Mouse (Mus musculus) naive thymus-derived CD4-positive, alpha-beta T cell, adult 2 months (primary cell): Measurements from ENCODE around the gene Dcakd.

Source experiments
- DNase-seq: peaks from one replicate; pipeline ENCODE4 v3.0.0-alpha.2; 2011; ENCODE audit warnings: low read depth

Gene Dcakd

DNA sequence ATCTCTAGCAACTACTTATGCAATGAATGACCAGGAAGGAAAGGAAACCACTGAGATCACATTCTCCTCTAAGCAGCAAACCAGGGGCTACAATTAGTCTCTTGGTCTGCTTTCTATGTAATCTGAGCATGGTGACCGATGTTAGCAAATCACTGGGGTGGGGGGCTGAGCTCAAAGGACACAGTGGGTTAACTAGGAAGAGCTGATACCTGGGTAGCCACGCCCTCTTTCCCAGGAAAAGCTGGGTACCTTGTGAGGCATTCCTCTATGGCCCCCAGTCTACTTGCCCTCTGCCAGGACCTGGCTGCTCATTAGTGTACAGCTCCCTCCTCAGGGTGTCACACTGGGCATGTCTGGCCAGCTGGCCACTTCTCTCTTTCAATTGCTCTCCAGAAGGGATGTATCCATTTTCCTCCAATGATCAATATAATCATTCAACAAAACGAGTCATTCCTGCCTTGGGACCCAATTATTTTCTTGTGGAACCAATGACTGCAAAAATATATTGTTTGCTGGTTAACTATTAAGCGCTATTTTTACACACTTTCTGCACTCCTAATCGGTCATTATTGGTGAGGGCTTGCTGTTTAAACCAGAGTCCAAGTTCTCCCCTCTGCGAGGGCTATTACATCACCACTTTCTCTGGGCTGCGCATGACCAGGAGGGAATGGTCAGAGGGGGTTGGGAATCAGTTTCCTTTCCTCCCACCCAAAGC is 21.7 kb downstream of the Dcakd start:
- no peak for DNase-seq

DNA sequence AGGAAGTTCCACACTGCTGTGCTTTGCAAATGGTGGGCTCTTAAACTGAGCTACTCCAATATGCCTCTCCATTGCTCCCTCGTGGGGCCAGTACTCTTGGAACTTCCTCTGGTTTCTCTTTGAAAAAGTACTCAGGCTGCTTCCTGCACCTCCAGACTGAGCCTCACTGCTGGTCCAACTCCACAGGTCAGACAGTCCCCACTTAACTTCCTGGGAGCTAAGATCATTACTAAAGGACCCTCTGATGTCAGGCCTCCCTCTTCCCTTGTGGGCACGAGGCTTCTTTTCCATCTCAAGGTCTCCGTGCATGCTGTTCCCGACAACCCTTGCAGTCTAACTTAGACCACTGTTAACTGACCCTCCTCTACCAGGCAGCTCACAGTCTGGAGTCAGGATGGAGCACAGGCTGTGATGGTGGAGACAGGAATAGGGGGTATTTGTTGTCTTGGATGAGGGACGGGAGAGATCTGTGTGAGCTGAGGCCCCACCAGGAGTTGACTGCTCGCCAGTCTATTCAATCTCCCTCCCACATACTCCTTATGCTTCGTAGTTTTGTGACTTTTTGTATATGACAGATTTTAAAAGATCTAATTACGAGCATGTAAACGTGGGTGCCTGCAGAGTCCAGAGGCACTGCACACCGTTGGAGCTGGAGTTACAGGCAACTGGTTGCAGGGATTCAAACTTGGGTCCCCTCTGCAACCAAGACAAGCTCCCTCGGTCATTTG is 22.7 kb downstream of the Dcakd start:
- DNase-seq, result no peak

GRCm38 (mm10) chr11:103004852-103005251 is 23.3 kb downstream of the Dcakd start:
- no peak for DNase-seq

GRCm38 (mm10) chr11:103003210-103003609 is 24.9 kb downstream of the Dcakd start:
- no peak for DNase-seq

- DNase-seq, result no peak
These were observed 27.1 kb downstream of the Dcakd start for GRCm38 (mm10) chr11:103001063-103001462.

DNA sequence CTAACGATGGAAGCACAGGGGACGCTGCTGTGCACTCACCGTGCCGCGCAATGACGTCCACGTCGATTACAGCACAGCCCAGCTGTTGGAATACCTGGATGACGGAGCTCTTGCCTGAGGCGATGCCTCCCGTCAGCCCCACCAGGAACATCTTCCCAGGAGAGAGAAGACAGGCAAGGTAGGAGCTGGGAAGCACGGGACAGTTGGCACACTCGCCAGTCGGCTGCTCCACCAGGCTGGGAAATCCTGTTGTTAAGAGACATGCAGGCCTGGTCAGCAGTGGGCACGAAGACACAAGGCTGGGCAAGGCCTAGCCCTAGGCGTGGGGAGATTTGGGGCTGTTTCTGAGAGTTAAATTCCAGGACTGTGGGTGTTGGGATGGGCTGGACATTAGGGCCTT is 28.0 kb downstream of the Dcakd start:
- no peak for DNase-seq

- DNase-seq, result no peak
These were observed 28.7 kb downstream of the Dcakd start for GRCm38 (mm10) chr11:102999317-102999970.

- DNase-seq, result no peak
These were observed 29.4 kb downstream of the Dcakd start for GRCm38 (mm10) chr11:102998577-102999316.

GRCm38 (mm10) chr11:102998254-102998576 is 29.9 kb downstream of the Dcakd start:
- DNase-seq, result no peak

DNA sequence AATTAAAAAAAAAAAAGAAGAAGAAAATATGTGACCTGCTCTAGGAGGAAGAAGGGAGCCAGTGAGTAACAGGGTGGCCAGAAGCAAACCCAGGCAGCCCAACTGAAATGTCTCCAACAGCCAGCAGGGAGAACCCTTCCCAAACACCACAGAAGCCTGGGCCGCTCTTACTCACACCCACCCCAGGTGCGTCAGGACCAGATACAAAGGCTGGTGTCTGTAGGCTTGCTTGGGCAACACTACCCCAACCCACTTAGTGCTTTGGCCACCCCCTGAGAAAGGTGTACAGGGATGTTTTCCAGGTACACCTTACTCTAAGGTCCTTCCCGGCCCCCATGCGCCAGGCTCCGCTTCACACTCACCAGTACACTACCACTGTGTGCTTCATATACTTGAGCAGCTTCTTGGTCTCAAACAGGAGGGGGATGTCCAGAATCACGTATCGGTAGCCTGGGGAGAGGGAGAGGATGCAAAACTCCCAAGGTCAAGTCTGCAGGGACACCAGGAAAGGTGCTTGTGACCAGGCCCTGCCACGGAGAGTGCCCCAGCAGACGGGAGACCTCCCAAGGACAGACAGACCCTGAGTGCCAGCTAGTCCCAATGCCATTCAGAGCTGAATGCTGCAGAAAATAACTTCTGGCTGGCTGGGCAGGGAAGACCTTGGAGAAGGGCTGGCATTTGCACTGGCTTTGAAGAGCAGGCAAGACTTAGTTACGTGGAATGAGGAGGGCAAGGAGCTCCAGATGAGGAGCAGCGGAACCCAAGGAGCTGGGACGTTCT is 31.0 kb downstream of the Dcakd start:
- DNase-seq, result no peak

DNA sequence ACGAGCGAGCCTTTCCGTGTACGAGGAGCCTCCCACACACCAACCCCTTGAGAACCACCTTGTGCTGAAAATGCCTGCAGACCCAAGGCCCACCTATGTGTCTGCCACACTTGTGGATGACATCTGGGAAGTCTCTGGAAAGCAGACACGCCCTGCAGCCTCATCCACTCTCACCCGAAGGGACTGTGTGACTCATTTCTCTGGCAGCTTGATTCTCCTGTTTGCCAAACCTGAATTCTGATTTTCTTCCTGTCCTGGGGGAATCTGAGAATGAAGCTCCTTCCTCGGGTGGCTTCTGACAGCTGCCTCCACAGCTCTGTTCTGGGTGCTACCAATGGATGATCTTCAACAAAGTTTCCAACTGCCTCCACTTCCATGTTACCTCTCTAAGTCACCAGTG is 31.7 kb downstream of the Dcakd start:
- no peak for DNase-seq

DNA sequence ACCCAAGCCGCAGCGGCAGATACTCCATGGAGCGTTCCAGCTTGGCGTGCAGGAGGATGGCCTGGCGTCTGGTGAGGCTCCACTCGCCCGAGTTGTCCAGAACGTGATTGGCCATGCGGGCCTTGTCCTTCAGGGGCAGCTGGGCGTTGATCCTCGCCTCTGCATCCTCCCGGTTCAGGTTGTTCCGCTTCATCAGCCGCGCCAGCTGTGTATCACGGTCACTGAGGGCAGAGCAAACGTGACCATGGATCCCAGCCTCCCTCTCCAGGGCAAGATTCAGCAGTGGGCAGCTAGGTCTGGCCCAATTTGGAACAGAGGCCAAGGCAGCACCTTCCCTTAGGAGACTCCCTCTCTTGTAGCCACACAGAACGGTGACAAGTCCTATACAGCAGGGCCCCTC is 33.2 kb downstream of the Dcakd start:
- DNase-seq, result no peak

GRCm38 (mm10) chr11:102993420-102994029 is 34.6 kb downstream of the Dcakd start:
- DNase-seq, result no peak

DNA sequence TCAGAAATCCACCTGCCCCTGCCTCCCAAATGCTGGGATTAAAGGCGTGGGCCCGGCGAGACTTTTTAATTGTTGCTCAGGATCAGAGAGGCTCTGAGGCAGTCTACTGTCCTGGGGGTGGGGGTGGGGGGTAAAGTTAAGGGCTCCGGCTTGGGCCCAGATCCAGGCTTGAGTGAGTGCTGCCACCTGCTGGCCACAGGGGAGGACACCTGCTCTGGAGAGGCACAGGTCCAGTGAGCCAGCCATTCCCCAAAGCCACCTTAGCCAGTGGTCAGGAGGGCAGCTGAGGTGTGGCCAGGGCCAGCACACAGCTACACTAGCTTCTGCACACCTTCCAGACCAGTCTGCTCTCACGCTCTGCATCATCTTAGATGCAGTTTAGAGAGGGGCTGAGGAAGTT is 35.2 kb downstream of the Dcakd start:
- DNase-seq, result peak; percentile 70

DNA sequence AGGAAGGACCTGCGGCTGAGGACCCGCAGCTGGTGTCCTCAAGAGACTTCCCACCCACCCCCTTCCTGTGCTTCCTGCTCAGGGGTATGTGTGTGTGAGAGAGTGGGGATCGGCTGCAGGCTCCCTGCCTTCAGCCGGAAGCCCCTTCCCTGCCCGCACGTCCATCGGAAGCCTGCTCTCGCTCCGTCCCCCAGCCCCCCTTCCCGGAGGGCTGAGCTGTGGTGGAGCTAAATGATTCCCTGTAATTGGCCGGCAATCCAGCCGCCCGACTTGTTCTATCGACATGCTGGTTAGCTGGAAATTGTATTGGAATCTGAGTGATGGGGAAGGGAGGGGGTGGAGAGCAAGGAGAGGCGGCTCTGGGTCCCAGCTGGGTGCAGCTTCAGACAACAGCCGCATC is 36.5 kb downstream of the Dcakd start:
- DNase-seq, result no peak

DNA sequence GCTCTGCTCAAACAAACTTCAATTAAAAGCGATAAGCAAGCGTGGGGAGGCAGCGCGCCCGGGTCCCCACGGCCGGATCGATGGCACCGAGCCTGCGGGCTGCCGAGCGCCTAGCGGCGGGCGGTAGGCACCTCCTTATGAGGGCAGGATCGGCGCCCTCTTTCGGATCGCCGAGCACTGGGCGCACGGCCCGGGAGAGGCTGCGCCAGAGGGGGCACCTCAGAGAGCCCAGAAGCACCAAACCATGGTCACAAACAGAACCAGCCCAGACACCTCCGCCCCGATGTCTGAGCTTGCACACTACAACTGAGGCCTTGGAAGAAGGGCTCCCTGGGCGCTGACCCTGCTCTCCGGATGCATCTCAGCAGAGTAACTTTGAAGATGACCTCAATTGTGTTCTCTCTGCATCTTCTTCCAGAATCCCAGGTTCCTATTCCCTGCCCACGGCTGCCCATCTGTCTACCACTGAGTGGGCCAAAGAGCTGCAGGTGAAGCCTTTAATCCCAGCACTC is 37.9 kb downstream of the Dcakd start:
- DNase-seq, result no peak

GRCm38 (mm10) chr11:102989641-102990151 is 38.4 kb downstream of the Dcakd start:
- no peak for DNase-seq

DNA sequence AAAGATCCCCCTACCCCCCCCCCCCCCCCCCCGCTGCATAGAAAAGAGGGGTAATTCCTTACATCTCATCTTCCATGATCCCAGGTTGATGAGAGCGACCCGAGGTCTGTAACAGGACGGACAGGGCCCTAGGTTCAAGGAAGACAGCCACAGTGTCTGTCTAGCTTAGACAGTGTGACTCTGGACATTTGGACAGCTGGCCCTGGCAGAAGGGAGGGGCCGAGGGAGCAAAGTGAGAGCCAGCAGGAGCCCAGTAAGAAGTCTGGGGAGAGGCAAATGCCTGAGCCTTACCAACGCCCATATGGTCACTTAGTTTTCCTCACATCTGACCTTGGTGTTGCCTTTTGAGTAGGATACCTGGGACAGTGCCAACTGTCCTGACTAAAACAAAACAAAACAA is 43.0 kb downstream of the Dcakd start:
- no peak for DNase-seq

GRCm38 (mm10) chr11:102984615-102985014 is 43.5 kb downstream of the Dcakd start:
- DNase-seq, result no peak

- DNase-seq, result no peak
These were observed 44.0 kb downstream of the Dcakd start for GRCm38 (mm10) chr11:102984086-102984485.
